Mouse (Mus musculus): ENCODE measurements around the gene Ddx5. TPM values are rescaled to one million over a fixed set of nuclear protein-coding genes. Genes with fewer than 3 reads are reported as not detected.
"Not testable (repeated sequence)": the region's sequence is repeated elsewhere in the genome, so short reads cannot be mapped to it uniquely, and the experiment has no call there.

Gene Ddx5
- polyA plus RNA-seq, 1 experiment from 2014 or later = 426 TPM

DNA sequence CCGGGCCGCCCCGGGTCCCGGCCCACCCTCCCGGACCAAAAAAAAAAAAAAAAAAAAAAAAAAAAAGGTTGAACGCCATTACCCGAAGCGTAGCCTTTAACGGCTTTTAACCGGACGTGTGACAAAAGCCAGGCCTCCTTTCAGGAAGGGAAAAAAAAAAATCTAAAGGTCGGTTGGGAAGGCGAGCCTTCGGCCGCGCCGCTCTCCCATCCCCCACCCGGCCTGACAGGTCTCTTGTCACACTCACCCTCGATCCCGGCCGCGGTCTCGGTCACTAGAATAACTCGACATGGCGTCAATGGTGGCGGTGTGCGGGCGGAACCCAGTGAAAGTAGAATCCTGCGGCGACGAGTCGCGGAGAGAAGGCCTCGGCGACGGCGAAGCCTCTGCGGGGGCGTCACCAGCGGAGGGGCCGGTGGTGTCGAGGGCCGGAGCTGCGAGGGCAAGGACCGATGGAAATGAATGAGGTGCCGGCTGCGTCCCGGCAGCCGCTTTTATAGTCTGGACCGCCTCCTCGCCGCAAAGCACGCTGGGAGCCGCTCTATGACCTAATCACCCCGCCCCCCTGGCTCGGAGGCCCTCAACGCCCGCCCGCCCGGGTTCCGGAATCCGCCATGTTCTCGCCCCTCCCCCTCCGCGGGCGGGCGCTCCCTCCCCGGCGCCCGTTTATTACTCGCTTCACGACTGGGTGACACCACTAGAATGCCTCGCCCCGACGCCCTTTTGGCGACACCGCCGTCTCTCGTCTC, 785 bp downstream of the Ddx5 start:
- peak overlapping the region; percentile 73 for H3K4me2 ChIP-seq
- peak overlapping the region; percentile 100 for H3K9ac ChIP-seq (replicated peaks)
- WGBS = under 1% methylated on average over 74 of the region's 79 CpGs
- peaks cover 47% of the 10 kb centered on the region for H3K36me3 ChIP-seq
- H3K27me3 ChIP-seq = no peaks in the 10 kb centered on the region
- H3K4me1 ChIP-seq (replicated peaks) = peaks cover 14% of the 10 kb centered on the region
- peak overlapping the region; percentile 99 for H3K27ac ChIP-seq
- H3K9me3 ChIP-seq = no peaks in the 10 kb centered on the region
- H3K4me3 ChIP-seq (replicated peaks) = peak overlapping the region; percentile 91
- ATAC-seq (ENCODE audit: insufficient number of reproducible peaks, insufficient read depth, low FRiP score, low TSS enrichment, low read depth) = peak; percentile 62

DNA sequence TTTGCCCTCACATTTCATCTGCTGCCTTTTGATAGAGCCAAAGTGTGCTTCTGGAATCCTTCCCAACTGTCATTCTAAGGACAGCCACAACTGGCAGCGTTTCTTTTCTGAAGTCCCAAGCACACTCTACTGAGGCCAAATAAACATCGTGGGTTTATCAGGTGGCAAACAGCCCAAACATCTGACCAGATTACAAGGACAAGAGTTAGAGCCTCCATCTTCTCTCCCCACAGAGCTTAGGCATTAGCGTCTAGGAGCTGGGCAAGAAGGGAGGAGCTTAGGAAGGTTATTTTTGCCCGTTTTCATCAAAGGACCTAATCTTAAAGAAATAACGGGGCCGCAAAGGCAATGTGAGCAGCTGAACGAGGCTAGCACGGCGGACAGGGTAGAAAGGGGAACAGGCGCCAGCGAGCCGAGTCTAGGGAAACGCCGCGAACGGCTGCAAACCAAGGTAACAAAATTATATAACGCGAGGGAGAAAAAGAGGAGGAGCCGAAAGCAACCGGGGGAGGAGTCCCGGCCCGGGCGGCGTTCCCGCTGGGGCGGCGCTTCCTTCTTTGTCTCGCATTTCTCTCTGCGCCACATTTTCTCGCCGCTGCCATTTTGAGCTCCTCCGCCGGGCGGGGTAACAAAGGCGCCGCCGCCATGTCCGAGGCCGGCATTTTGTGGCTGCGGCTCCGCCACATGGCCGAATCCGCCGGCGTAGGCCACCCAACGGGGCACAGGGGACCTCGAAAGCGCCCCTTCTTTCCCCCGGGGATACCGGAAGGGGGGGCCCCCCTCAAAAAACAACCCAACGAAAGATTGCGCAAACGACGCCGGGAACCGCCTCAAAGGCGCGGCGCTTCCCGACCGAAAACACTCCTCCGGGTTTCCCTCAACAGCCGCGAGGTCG, 1.6 kb downstream of the Ddx5 start:
- ATAC-seq (ENCODE audit: insufficient number of reproducible peaks, insufficient read depth, low FRiP score, low TSS enrichment, low read depth) = 0 out of 2 replicates have a peak, but pooled peaks have one; percentile 8
- Histone ChIP-seq H3K9me3 (no peaks in the 10 kb centered on the region), H3K27ac (peak overlapping the region; percentile 99), H3K4me1 (replicated peaks) (peaks cover 14% of the 10 kb centered on the region), H3K36me3 (peaks cover 47% of the 10 kb centered on the region), H3K27me3 (no peaks in the 10 kb centered on the region), H3K9ac (replicated peaks) (peak overlapping the region; percentile 100), H3K4me2 (peak overlapping the region; percentile 85), H3K4me3 (replicated peaks) (peak overlapping the region; percentile 91)
- under 1% methylated on average over 65 of the region's 65 CpGs for WGBS

DNA sequence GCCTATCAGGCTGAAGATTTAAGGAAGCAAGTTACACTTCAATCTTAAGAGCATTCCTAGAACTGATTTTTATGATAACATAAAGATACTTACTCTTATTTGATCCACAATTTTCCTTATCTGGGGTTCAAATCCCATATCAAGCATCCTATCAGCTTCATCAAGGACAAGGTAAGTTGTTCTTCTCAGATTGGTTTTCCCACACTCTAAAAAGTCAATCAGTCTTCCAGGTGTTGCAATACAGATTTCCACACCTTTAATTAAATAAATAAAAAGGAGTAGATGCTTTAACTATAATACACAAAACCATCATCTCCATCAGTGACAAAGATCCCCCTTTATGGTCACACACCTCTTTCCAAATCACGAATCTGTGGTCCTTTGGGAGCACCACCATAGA, 3.9 kb downstream of the Ddx5 start:
- Histone ChIP-seq H3K27me3 (no peaks in the 10 kb centered on the region), H3K4me3 (replicated peaks) (no peak overlapping the region), H3K27ac (no peak overlapping the region), H3K9me3 (no peaks in the 10 kb centered on the region), H3K36me3 (peaks cover 61% of the 10 kb centered on the region), H3K4me2 (peak overlapping the region; percentile 85; the same call in 1 of the 2 replicates), H3K9ac (replicated peaks) (no peak overlapping the region), H3K4me1 (replicated peaks) (peaks cover 15% of the 10 kb centered on the region)
- ATAC-seq (ENCODE audit: insufficient number of reproducible peaks, insufficient read depth, low FRiP score, low TSS enrichment, low read depth) = no peak
- 96% methylated on average over 1 of the region's 1 CpGs for WGBS

- ATAC-seq (ENCODE audit: insufficient number of reproducible peaks, insufficient read depth, low FRiP score, low TSS enrichment, low read depth) = no peak
- H3K36me3 ChIP-seq = peaks cover 64% of the 10 kb centered on the region
- H3K27ac ChIP-seq = no peak overlapping the region
- H3K4me3 ChIP-seq (replicated peaks) = no peak overlapping the region
- H3K27me3 ChIP-seq = no peaks in the 10 kb centered on the region
- H3K4me2 ChIP-seq = no peak overlapping the region
- H3K9me3 ChIP-seq = no peaks in the 10 kb centered on the region
- WGBS = 91% methylated on average over 2 of the region's 2 CpGs
- H3K9ac ChIP-seq (replicated peaks) = no peak overlapping the region
- H3K4me1 ChIP-seq (replicated peaks) = peaks cover 20% of the 10 kb centered on the region
These were observed 4.5 kb downstream of the Ddx5 start for GRCm38 (mm10) chr11:106784476-106784875.

- Histone ChIP-seq H3K4me2 (no peak overlapping the region), H3K9me3 (no peaks in the 10 kb centered on the region), H3K4me1 (replicated peaks) (peaks cover 20% of the 10 kb centered on the region), H3K4me3 (replicated peaks) (no peak overlapping the region), H3K27me3 (no peaks in the 10 kb centered on the region), H3K36me3 (peaks cover 64% of the 10 kb centered on the region), H3K27ac (no peak overlapping the region), H3K9ac (replicated peaks) (no peak overlapping the region)
- 80% methylated on average over 9 of the region's 9 CpGs for WGBS
- no peak for ATAC-seq (ENCODE audit: insufficient number of reproducible peaks, insufficient read depth, low FRiP score, low TSS enrichment, low read depth)
These were observed 5.9 kb downstream of the Ddx5 start for GRCm38 (mm10) chr11:106782841-106783764.

DNA sequence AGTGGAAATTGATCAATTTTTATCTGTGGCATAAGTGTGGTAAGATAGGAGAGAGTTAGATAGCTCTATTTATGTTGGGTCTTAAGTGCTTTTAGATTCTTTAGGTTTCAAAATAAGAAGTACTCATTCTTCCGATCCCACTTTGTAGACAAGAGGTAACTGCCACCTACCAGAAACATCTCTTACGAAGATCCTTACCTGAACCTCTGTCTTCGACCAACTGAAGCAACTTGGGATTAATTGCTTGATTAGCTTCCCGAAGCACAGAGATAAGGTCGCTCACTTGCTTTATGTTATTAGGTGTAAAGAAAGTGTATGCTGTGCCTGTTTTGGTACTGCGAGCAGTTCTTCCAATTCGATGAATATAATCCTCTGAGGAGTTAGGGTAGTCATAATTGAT, 6.7 kb downstream of the Ddx5 start:
- Histone ChIP-seq H3K4me1 (replicated peaks) (peaks cover 20% of the 10 kb centered on the region), H3K36me3 (peaks cover 64% of the 10 kb centered on the region)
- not testable (repeated sequence) for H3K9me3 ChIP-seq; ATAC-seq (ENCODE audit: insufficient number of reproducible peaks, insufficient read depth, low FRiP score, low TSS enrichment, low read depth); H3K27me3 ChIP-seq; H3K27ac ChIP-seq; H3K9ac ChIP-seq (replicated peaks); H3K4me2 ChIP-seq; H3K4me3 ChIP-seq (replicated peaks)
- 90% methylated on average over 7 of the region's 7 CpGs for WGBS

DNA sequence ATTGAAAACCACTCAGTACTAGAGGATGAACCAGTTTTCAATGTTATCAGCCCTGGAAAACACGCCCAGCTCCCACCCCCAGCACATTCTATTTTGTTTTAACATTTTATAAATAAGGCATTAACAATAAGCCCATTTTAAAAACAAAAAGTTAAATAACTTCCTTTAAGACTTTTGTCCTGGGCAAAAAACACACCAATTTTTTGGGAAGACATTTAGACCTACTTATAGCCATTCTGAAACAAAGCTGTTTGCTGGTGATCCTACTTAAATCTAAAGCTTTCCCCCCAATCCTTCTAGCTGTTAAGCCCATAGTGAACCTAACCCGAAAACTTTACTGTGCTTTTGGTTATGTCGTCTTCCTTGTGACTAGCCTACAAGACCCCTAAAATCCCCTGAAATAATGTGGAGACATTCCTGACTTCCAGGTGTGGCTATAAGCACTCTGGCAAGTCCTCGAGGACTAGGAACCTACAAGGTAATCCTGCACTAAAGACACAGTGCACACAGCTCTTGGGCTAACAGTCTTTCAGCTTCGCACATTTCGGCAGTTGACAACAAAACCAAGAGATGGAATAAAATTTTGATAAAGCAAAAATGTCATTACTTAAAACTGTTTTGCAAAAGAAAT, 8.3 kb downstream of the Ddx5 start:
- H3K4me2 ChIP-seq = no peak overlapping the region

DNA sequence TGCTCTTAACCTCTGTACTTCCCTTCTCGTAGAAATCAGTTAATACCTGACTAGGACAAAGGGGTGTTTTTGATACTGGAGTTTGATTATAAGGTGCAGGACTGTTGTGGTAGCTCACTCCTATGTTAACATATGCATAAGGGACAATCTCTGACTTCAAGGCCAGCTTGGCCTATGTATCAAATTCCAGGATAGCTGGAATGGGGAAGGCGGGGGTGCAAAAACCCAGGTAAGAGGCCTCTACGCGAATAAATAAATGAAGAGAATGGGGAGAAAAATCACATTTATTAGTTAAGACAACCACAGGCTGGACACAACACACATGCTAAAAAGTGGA, 8.9 kb downstream of the Ddx5 start:
- peaks cover 68% of the 10 kb centered on the region for H3K36me3 ChIP-seq
- 68% methylated on average over 4 of the region's 4 CpGs for whole genome bisulfite sequencing
- no peaks in the 10 kb centered on the region for H3K27me3 ChIP-seq
- no peaks in the 10 kb centered on the region for H3K9me3 ChIP-seq
- no peak overlapping the region; the same call in 1 of the 2 replicates for H3K4me3 ChIP-seq (replicated peaks)
- H3K4me2 ChIP-seq = peak overlapping the region; percentile 69
- ATAC-seq (ENCODE audit: insufficient number of reproducible peaks, insufficient read depth, low FRiP score, low TSS enrichment, low read depth) = no peak
- peaks cover 8% of the 10 kb centered on the region; the same call in 1 of the 2 replicates for H3K4me1 ChIP-seq (replicated peaks)
- peak overlapping the region; percentile 98 for H3K27ac ChIP-seq
- H3K9ac ChIP-seq (replicated peaks) = no peak overlapping the region

More for the DNA sequence above, 8.3 kb downstream of the Ddx5 start:
- 77% methylated on average over 6 of the region's 6 CpGs for WGBS
- no peak overlapping the region for H3K27ac ChIP-seq
- no peaks in the 10 kb centered on the region for H3K27me3 ChIP-seq
- H3K9ac ChIP-seq (replicated peaks) = no peak overlapping the region
- H3K4me1 ChIP-seq (replicated peaks) = peaks cover 13% of the 10 kb centered on the region
- H3K4me3 ChIP-seq (replicated peaks) = no peak overlapping the region
- H3K9me3 ChIP-seq = no peaks in the 10 kb centered on the region
- ATAC-seq (ENCODE audit: insufficient number of reproducible peaks, insufficient read depth, low FRiP score, low TSS enrichment, low read depth) = no peak
- peaks cover 68% of the 10 kb centered on the region for H3K36me3 ChIP-seq

- Histone ChIP-seq H3K4me2 (peak within 1 kb of the TSS; percentile 69), H3K36me3 (peaks cover 68% of the 10 kb centered on the region), H3K27ac (peak within 1 kb of the TSS; percentile 98), H3K4me1 (replicated peaks) (peaks cover 7% of the 10 kb centered on the region; the same call in 1 of the 2 replicates), H3K4me3 (replicated peaks) (peak within 1 kb of the TSS; percentile 78), H3K9ac (replicated peaks) (peak within 1 kb of the TSS; percentile 91), H3K27me3 (no peaks in the 10 kb centered on the region), H3K9me3 (no peaks in the 10 kb centered on the region)
- WGBS = 2% methylated on average over 30 of the region's 30 CpGs
- peak; percentile 99 for ATAC-seq (ENCODE audit: insufficient number of reproducible peaks, insufficient read depth, low FRiP score, low TSS enrichment, low read depth)
These were observed 9.4 kb downstream of the Ddx5 start, which contains the start of gene Polg2 for GRCm38 (mm10) chr11:106779388-106780088. Gene Polg2, minus strand, starts transcription at chr11:106779537.

All from limb, embryonic 12.5 days (tissue).